Mouse (Mus musculus): Measurements from ENCODE around the gene Gm10985. TPM values are rescaled to one million over a fixed set of nuclear protein-coding genes. Genes with fewer than 3 reads are reported as not detected.
A peak's percentile ranks its signal among the peaks of the same experiment; 100 is the strongest.

Gene Gm10985
- polyA plus RNA-seq (2016; fragmentation: Nextera tagmentation; extraction: Ambion mirVana), result not detected in 2 replicates

DNA sequence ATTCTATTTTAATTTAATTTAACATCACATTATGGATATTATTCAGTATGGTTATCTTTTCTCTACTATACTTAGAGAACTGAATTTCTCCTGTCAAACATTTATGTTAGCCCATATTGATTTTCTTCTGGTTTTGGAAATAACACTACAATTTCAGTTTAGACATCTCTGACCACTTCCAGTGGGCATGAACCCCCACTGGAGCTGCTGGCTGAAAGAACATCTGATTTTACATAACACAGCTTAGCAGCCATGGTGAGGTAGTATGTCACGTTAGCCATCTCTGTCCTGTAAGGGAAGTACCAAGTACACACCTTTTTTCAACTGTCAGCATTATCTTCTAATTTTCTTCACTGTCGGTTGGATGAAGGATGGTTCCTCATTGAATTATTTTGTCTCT, at the start of gene Gm10985:
TSS of gene Gm10985 (plus strand) at position 301 of the 400 bp plus-strand sequence.
- DNase-seq (ENCODE audit: low spot score), result no peak
- Histone ChIP-seq H3K4me1 (peaks cover 4% of the 10 kb centered on the region; the same call in 1 of the 2 replicates), H3K4me3 (no peak within 1 kb of the TSS), H3K27ac (no peak within 1 kb of the TSS), H3K9me3 (replicated peaks) (no peaks in the 10 kb centered on the region), H3K27me3 (ENCODE audit: low read depth, poor library complexity, severe bottlenecking) (no peaks in the 10 kb centered on the region), H3K36me3 (no peaks in the 10 kb centered on the region)
- 87% methylated on average over 2 of the region's 2 CpGs for WGBS

DNA sequence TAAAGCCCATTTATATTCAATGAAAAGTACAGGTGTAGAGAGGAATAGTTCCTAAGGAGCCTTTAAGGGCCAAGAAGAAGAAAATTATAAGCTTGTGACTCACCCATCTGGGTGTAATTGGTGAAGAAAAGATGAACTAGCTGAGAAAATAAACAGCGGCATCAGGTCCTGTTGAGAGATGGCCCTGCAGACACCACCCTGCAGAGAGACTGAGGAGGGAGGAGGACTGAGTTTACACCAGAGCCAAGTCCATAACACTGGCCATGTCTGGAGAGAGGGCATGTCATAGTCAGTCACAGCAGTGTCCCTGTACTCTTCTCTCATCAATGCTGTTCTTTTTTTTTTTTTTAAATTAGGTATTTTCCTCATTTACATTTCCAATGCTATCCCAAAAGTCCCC, 48.0 kb upstream of the Gm10985 start:
- Histone ChIP-seq H3K27ac (no peak overlapping the region), H3K4me3 (no peak overlapping the region), H3K4me1 (no peaks in the 10 kb centered on the region), H3K36me3 (no peaks in the 10 kb centered on the region), H3K27me3 (ENCODE audit: low read depth, poor library complexity, severe bottlenecking) (no peaks in the 10 kb centered on the region), H3K9me3 (replicated peaks) (no peaks in the 10 kb centered on the region)
- 93% methylated on average over 1 of the region's 1 CpGs for WGBS
- no peak for DNase-seq (ENCODE audit: low spot score)

DNA sequence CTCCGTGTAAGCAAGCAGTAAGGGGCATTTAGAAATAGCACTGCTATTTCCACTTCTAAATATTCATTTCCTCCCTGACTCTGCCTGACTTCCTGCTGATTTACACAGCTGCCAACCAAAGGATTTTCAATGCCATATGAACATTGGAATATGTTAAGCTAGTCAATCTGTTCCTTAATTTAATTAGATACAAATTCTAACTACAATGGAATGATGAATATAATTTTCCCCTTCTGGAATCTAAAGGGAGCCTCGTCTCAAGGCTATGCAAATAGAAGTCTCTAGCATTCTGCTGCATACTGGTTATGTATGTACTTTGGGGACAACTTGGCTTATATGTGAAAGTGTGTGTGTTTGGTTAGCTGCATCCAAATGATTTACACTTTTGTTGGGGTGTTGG, 45.2 kb upstream of the Gm10985 start:
- Histone ChIP-seq H3K4me3 (no peak overlapping the region), H3K27ac (no peak overlapping the region), H3K9me3 (replicated peaks) (no peaks in the 10 kb centered on the region), H3K4me1 (no peaks in the 10 kb centered on the region), H3K36me3 (no peaks in the 10 kb centered on the region), H3K27me3 (ENCODE audit: low read depth, poor library complexity, severe bottlenecking) (no peaks in the 10 kb centered on the region)
- WGBS, result 84% methylated on average over 2 of the region's 2 CpGs
- no peak for DNase-seq (ENCODE audit: low spot score)

DNA sequence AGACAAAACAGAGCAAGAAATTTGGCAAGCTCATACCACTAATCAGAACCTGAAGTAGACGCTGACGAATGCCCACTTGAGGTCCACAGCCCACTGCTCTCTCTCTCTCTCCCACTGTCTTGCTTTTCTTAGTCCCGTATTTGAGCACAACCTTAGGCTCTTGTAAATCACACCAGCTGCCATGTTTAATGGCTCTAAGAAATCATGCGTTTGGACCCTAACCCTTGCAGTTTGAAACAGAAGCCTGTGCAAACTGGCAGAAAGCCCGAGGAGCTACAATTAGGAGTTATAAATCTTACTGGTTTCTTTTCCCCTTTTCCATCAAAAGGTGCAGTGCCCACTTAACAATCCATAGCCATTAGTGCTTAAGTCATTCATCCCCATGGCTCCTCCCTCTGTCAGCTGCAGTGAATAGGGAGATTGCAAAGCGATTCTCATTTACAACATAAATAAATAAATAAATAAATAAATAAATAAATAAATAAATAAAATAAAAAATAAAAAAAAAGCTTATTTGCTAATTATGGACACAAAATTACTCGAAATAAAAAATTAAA, 31.4 kb upstream of the Gm10985 start:
- H3K4me1 ChIP-seq, result peaks cover 4% of the 10 kb centered on the region; the same call in 1 of the 2 replicates
- no peak overlapping the region for H3K4me3 ChIP-seq
- H3K9me3 ChIP-seq (replicated peaks), result no peaks in the 10 kb centered on the region
- H3K27me3 ChIP-seq (ENCODE audit: low read depth, poor library complexity, severe bottlenecking), result no peaks in the 10 kb centered on the region
- peak; percentile 33 for DNase-seq (ENCODE audit: low spot score)
- H3K27ac ChIP-seq, result no peak overlapping the region
- WGBS, result 47% methylated on average over 7 of the region's 7 CpGs
- H3K36me3 ChIP-seq, result no peaks in the 10 kb centered on the region

DNA sequence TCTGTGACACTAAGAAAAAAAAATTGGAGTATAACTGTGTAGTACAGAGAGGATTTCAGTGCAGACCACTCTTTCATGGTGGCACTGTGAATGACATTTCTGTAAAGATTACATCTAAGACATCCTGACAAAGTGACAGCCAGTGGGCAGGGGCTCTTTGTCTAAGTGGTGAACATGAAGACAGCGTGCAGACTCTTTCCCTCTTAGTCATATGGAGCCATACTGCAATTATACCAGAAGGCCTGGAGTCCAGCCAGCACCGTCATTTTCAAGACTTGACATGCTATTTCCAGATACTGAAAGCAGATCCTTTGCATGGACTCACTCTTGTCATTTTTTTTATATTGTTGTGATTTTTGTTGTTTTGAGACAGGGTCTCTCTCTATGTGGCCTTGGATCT, 10.6 kb upstream of the Gm10985 start:
- no peaks in the 10 kb centered on the region for H3K36me3 ChIP-seq
- no peak for DNase-seq (ENCODE audit: low spot score)
- no peaks in the 10 kb centered on the region for H3K27me3 ChIP-seq (ENCODE audit: low read depth, poor library complexity, severe bottlenecking)
- no peak overlapping the region for H3K4me3 ChIP-seq
- 92% methylated on average over 2 of the region's 2 CpGs for WGBS
- peaks cover 2% of the 10 kb centered on the region; the same call in 1 of the 2 replicates for H3K4me1 ChIP-seq
- no peaks in the 10 kb centered on the region for H3K9me3 ChIP-seq (replicated peaks)
- H3K27ac ChIP-seq, result no peak overlapping the region

DNA sequence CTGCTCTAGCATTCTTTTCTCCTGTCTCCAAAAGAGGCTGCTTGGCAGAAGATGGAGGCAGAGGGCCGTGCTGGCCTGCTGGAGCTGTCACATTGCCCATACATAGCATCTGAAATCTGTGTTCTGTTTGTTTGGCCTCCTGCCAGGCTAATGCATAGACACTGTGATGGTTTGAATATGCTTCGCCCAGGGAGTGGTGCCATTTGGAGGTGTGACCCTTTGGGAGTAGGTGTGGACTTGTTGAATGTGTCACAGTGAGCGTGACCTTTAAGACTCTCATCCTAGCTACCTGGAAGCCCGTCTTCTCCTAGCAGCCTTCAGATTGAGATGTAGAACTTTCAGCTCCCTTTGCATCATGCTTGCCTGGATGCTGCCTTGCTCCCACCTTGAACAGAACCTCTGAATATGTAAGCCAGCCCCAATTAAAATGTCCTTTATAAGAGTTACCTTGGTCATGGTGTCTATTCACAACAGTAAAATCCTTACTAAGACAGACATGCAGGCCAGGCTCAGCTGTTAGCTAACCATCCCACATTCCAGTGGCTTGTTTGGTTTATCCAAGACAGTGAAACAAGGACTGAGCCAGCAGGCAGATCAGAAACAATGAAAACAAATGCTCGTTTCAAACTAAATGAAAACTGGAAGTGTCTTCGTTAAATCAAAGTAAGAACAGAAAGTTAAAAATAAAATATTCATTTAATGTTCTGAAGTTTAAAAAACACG, 1.5 kb downstream of the Gm10985 start:
- H3K27ac ChIP-seq, result no peak overlapping the region
- 80% methylated on average over 7 of the region's 7 CpGs for WGBS
- no peaks in the 10 kb centered on the region for H3K36me3 ChIP-seq
- no peaks in the 10 kb centered on the region for H3K9me3 ChIP-seq (replicated peaks)
- DNase-seq (ENCODE audit: low spot score), result no peak
- H3K4me1 ChIP-seq, result peaks cover 4% of the 10 kb centered on the region; the same call in 1 of the 2 replicates
- H3K4me3 ChIP-seq, result no peak overlapping the region
- H3K27me3 ChIP-seq (ENCODE audit: low read depth, poor library complexity, severe bottlenecking), result no peaks in the 10 kb centered on the region

DNA sequence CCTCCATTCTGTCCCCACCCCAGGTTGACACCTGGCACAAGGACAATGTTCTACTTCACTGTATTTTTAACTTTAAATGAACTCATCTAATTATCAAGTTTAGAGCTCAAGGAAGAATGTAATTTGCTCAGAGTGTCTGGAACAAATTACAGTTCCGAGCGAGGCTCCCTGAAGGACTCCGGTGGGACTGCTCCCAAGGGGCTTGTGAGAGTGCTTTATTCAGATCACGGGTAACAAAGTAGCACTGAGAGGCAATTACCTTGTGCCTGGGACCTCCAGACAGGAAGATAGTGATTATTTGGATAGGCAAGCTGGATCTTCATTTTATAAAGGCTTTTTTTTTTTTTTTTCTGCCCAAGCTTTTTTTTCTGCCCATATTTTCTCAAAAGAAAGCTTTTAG, 2.8 kb downstream of the Gm10985 start:
- whole genome bisulfite sequencing, result 25% methylated on average over 4 of the region's 4 CpGs
- Histone ChIP-seq H3K4me3 (no peak overlapping the region), H3K36me3 (no peaks in the 10 kb centered on the region)

DNA sequence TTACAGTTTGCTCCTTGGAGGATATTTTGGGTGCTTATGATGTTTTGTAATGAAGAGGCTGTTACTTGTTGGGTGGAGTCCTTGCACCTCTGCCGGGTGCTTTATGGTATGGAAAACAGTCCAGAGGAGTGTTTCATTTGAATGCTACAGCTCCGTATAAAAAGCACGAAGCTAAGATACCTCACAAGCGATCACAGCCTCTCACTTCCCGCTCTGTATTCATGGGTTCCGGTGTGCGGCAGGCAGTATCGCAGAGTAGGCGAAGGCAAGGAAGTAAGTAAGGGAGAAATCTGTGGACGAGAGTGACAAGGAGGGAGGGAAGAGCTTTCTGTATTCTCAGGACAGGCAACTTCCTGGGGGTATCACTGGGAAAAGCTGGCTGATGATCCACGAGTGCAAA, 3.4 kb downstream of the Gm10985 start:
- DNase-seq (ENCODE audit: low spot score), result no peak
- Histone ChIP-seq H3K9me3 (replicated peaks) (no peaks in the 10 kb centered on the region), H3K27ac (no peak overlapping the region), H3K4me3 (no peak overlapping the region), H3K27me3 (ENCODE audit: low read depth, poor library complexity, severe bottlenecking) (no peaks in the 10 kb centered on the region), H3K4me1 (peaks cover 4% of the 10 kb centered on the region; the same call in 1 of the 2 replicates), H3K36me3 (no peaks in the 10 kb centered on the region)
- 81% methylated on average over 11 of the region's 11 CpGs for WGBS

More for the DNA sequence above, 2.8 kb downstream of the Gm10985 start:
- DNase-seq (ENCODE audit: low spot score), result no peak
- Histone ChIP-seq H3K9me3 (replicated peaks) (no peaks in the 10 kb centered on the region), H3K27me3 (ENCODE audit: low read depth, poor library complexity, severe bottlenecking) (no peaks in the 10 kb centered on the region), H3K27ac (no peak overlapping the region), H3K4me1 (peaks cover 4% of the 10 kb centered on the region; the same call in 1 of the 2 replicates)

DNA sequence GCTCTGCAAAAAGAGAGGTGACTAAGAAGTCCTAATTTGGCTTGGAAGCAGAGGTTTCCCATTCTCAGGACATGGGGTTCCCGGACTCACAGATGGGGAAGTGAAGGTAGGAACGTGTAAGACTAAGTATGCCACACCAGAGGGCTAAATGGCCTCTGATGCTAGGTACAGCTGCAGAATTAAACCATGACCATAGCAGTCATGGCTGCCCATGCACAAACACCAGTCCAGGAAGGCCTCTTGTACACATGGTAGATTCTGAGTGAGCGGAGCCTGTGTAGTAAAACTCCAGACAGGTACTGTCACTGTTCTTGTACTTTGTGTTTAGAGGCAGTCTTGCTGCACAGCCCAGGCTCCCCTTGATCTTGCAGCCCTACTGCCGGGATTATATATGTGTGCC, 9.4 kb downstream of the Gm10985 start:
- H3K27ac ChIP-seq, result no peak overlapping the region
- no peaks in the 10 kb centered on the region for H3K4me1 ChIP-seq
- no peak overlapping the region for H3K4me3 ChIP-seq
- 84% methylated on average over 4 of the region's 4 CpGs for WGBS
- H3K36me3 ChIP-seq, result peaks cover 40% of the 10 kb centered on the region
- H3K9me3 ChIP-seq (replicated peaks), result no peaks in the 10 kb centered on the region
- DNase-seq (ENCODE audit: low spot score), result no peak
- H3K27me3 ChIP-seq (ENCODE audit: low read depth, poor library complexity, severe bottlenecking), result no peaks in the 10 kb centered on the region

DNA sequence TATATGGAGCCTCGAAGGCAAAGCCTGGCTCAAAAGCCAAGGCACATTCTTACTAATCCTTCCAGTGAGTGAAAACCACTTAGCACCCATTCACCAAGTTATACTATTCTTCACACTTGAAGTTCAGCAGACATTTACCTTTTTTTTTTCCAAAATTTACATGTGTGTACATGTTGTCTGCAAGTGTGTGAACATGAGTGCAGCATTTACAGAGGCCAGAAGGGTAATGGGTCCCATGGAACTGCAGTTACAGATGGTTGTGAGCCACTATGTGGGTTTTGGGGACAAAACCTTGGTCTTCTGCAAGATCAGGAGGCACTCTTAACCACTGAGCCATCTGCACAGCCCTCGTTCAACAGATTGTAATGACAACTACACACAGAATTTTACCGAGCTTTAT, 9.9 kb downstream of the Gm10985 start:
- Histone ChIP-seq H3K27me3 (ENCODE audit: low read depth, poor library complexity, severe bottlenecking) (no peaks in the 10 kb centered on the region), H3K4me3 (no peak overlapping the region), H3K36me3 (peaks cover 46% of the 10 kb centered on the region), H3K27ac (no peak overlapping the region), H3K4me1 (no peaks in the 10 kb centered on the region), H3K9me3 (replicated peaks) (no peaks in the 10 kb centered on the region)
- DNase-seq (ENCODE audit: low spot score), result no peak
- WGBS, result 88% methylated on average over 3 of the region's 3 CpGs

DNA sequence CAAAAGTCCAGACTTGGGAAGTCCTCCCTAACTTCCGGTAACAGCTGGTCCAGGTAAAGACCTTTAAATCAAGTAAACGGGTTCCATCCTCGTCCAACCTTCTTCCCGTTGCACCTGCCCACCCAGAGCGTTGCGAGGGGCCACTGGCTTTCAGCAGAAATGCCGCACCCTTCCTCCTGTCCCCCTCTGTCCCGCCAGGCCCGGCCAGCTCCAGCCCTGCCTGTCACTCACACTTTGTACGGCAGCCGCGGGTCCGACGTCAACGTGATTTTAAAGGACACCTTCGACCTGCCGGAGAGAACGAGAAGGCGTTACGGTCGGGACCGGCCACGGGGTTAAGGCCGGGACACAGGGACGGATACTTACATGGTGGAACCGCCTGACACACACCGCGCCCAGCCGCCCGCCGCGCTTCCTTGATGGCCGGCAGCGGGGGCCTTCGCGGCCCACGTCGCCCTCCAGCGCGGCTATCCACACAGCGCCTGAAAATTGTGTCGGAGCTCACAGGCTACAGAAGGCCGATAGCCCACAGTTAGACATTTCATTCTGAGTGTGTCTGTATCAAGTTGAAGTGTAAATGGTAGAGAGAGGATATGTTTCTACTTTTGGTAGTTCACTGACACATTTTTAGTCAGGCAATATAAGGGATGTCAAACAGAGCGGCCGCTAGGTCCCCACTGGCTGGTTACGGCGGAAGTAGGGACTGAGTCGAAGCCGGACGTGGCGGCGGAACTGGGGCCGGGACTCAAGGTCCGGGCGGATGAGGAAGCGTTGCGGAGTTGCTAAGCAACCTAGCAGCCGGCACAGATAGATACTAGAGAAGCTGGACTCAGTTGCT, 18.7 kb downstream of the Gm10985 start, which contains the start of gene Ufm1:
TSS of gene Ufm1 (minus strand) at position 448 of the 838 bp plus-strand sequence.
- DNase-seq (ENCODE audit: low spot score), result peak; percentile 93
- H3K27ac ChIP-seq, result peak within 1 kb of the TSS; percentile 94
- WGBS, result under 1% methylated on average over 58 of the region's 58 CpGs
- H3K4me1 ChIP-seq, result peaks cover 5% of the 10 kb centered on the region
- H3K27me3 ChIP-seq (ENCODE audit: low read depth, poor library complexity, severe bottlenecking), result no peaks in the 10 kb centered on the region
- H3K36me3 ChIP-seq, result peaks cover 34% of the 10 kb centered on the region
- no peaks in the 10 kb centered on the region for H3K9me3 ChIP-seq (replicated peaks)
- H3K4me3 ChIP-seq, result peak within 1 kb of the TSS; percentile 99

DNA sequence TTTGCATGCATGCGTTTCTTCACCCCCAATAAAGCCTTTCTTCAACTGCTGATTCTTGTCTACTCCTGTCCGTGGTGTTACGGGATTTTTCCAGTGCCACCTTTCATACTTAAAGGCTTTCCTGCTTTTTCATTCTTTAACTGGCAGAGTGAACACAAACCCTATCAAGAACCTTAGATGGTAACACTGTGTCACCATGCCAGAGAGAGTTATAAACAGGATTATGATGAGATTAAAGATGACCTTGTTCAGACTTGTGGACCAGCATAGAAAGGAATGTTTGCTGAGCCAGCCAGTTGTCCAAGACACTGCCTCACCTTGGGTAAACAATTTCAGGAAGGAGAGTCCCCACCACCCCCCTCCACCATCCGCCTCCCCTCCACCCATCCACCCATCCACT, 23.3 kb downstream of the Gm10985 start:
- H3K36me3 ChIP-seq, result no peaks in the 10 kb centered on the region
- DNase-seq (ENCODE audit: low spot score), result no peak
- H3K9me3 ChIP-seq (replicated peaks), result no peaks in the 10 kb centered on the region
- H3K4me1 ChIP-seq, result no peaks in the 10 kb centered on the region
- no peak overlapping the region for H3K4me3 ChIP-seq
- no peaks in the 10 kb centered on the region for H3K27me3 ChIP-seq (ENCODE audit: low read depth, poor library complexity, severe bottlenecking)
- H3K27ac ChIP-seq, result no peak overlapping the region
- WGBS, result 82% methylated on average over 4 of the region's 4 CpGs

DNA sequence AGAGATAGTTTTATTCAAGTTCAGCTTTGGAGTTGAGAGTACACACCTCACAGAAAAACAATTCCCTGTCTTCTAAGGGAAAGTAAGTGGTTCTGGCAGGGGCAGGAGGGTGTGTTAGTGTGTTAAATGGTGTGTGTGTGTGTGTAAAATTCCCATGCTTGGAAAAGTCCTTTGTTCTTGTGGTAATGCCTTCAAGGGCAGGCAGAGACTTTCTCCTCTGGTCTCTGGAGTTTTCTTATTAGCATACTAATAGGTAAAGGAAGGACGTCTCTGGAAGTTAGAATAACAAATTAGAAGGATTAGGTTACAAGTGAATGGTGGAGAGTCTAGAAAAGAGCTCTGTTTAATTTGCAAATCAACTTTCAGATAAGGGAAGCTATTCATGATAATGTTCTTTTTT, 24.4 kb downstream of the Gm10985 start:
- no peak for DNase-seq (ENCODE audit: low spot score)
- WGBS, result 21% methylated on average over 1 of the region's 1 CpGs

More for the DNA sequence above, 24.4 kb downstream of the Gm10985 start:
- H3K36me3 ChIP-seq, result no peaks in the 10 kb centered on the region
- no peak overlapping the region for H3K27ac ChIP-seq
- no peaks in the 10 kb centered on the region for H3K4me1 ChIP-seq
- H3K4me3 ChIP-seq, result no peak overlapping the region
- no peaks in the 10 kb centered on the region for H3K9me3 ChIP-seq (replicated peaks)
- no peaks in the 10 kb centered on the region for H3K27me3 ChIP-seq (ENCODE audit: low read depth, poor library complexity, severe bottlenecking)

All from limb, embryonic 10.5 days (tissue).